Mouse (Mus musculus) layer of hippocampus, adult 18-20 months (tissue): ENCODE data around the gene AC124502.3. TPM values are rescaled to one million over a fixed set of nuclear protein-coding genes. Genes with fewer than 3 reads are reported as not detected.

Experiments
- DNase-seq, 2 experiments: peaks; one replicate each; pipeline ENCODE4 v3.0.0; 2022; ENCODE audit warnings: low spot score in 2 of 2
- total RNA-seq, 2 experiments: library from RNA; stranded (reverse); gene quantifications; 2 replicates each; pipeline ENCODE4 v1.2.3; 2021

Gene AC124502.3
- total RNA-seq, 2 experiments from 2014 or later: 6.2 to 6.7 TPM

GRCm38 (mm10) chr19:5058801-5059771, 20.4 kb downstream of the AC124502.3 start:
- no peak for DNase-seq

GRCm38 (mm10) chr19:5060365-5061330, 22.0 kb downstream of the AC124502.3 start:
- DNase-seq: no peak

DNA sequence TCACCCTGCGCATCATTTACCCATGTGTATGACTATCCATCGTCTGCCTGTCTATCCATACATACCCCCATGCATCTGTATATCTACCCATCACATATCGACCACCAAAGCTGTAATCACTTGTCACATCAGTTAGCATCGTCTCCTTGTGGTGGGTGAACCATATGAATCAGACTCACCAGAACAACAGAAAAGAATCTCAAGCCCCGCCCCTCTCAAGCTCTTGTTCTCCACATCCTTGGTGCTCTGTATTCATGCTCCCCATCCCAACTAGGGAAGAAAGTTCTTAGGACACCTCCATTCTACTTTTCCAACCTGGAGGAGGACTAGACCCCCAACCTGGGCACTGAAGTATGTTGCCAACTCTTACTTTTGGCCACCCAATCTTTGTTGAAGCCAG, 23.4 kb downstream of the AC124502.3 start:
- DNase-seq: no peak

DNA sequence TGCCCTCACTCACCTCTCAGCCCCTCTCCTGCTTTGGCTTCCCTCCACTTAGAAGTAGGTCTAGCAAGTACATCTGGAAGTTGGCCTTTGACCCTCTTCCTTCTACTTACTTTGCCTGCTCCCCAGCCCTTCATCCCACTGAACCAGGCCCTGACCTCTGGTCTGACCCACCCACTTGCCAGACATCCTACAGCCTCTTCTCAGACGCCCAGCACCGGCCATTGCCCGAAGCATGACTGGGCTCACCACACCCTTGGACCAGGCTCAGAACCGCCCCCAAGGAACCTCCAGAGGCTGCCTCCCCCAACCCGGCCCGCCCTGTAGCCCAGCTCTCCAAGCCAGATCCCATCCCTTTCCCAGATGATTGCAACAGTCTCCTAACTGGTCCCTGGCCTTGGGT, 23.8 kb downstream of the AC124502.3 start:
- DNase-seq: no peak

DNA sequence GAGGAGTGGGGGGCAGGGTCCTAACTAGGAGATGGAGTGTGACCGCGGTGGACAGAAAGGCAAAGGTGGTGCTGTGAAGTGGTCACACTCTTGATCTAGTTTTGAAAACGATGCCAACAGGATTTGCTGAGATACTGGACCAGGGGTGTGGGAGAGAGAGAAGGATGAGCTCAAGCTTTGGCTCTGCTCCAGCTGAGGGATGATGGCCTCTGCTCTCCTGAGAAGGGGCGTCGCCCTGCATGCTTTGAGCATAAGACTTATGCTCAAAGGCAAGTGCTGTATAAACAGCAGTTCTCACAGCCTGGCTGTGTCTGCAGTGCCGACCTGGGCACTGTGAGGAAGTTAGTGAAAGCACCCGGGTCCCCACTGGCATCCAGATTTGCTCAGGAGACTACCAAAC, 26.4 kb downstream of the AC124502.3 start:
- no peak for DNase-seq

DNA sequence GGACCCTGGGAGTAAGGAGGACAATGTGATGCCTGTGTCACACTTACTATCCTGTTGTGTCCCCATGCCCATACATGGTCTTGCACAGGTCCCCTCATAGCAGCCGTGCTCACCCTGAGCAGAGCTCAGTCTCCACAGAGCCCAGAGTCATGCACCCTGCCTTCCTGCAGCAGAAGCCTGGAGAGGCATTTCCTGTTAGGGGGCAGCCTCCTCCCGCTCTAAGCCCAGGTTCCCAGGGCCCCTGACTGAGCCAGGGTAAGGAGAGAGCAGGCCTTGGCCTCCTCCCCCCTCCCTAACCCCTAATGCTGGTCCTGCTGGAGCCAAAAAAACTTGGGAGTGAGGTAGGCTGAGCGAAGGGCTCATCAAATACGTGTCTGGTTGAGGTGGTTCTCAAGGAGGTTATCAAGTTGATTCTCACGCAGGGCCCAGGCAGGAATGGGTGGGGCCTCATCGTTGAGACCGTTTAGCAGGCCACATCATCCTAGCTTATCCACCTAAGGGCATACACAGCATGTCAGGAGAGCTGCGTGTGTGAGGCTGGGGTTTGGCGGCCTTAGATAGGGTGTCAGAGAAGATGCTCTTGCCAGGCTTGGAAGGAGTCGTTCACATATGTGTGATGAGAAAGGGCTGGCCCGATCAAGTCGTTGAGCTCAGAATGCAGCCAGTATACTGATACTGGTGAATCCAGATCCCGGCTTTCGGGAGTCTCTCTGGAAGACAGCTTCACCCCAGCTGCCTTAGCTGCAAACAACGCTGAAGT, 28.5 kb downstream of the AC124502.3 start:
- DNase-seq: no peak

DNA sequence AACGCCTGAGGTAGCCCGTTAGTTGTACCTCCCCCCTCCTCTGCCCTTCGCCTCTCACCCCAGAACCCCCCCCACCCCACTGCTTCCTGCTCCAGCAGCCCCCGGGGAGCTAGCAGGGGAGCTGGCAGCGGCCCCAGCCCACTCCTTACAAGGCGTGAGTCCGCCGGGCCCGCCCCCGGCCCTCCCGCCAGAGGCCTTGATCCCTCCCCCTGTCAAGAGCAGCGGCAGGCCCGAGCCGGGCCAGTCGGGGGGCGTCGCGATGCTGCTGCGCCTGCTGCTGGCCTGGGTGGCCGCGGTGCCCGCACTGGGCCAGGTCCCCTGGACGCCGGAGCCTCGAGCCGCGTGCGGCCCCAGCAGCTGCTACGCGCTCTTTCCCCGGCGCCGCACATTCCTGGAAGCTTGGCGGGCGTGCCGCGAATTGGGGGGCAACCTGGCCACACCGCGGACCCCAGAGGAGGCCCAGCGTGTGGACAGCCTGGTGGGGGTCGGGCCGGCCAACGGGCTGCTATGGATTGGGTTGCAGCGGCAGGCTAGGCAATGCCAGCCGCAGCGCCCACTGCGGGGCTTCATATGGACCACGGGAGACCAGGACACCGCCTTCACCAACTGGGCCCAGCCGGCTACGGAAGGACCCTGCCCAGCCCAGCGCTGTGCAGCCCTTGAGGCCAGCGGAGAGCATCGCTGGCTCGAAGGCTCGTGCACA, 29.3 kb downstream of the AC124502.3 start, which contains the start of gene Cd248:
Gene Cd248, plus strand, starts transcription at position 212 of the 703 bp plus-strand sequence.
- DNase-seq: no peak

- DNase-seq: no peak
Observed at GRCm38 (mm10) chr19:5068570-5069234, 30.0 kb downstream of the AC124502.3 start.

GRCm38 (mm10) chr19:5069486-5069885, 30.8 kb downstream of the AC124502.3 start:
- no peak for DNase-seq

- no peak for DNase-seq
Observed at GRCm38 (mm10) chr19:5069978-5070377, 31.3 kb downstream of the AC124502.3 start.

GRCm38 (mm10) chr19:5071077-5071476, 32.4 kb downstream of the AC124502.3 start:
- no peak for DNase-seq

GRCm38 (mm10) chr19:5071545-5072369, 33.1 kb downstream of the AC124502.3 start:
- DNase-seq: peak in 1 of 2 experiments; percentile 48

DNA sequence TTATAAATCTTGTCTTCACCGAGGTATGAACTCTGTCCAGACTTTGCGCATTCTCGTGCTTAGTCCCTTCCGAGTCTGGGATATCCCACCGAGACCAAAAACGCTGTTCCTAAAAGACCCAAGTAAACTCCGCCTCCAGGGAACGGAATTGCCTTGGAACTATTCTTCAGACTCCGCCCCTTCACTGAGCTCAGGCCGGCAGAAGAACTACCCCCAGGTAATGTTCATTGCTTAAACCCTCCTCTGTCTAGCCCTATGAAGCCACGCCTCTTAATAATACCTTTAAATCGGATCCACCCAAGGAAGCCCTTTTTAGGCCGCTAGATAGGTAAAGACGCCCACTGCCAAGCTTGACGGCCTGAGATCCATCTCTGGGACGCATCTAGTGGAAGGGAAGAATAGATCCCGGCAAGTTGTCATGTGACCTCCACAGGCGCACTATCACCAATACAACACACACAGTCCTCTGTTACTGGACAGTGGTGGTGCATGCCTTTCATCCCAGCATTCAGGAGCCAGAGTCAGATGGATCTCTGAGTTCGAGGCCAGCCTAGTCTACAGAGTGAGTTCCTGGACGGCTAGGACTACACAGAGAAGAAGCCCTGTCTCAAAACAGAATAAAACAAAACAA, 33.8 kb downstream of the AC124502.3 start:
- DNase-seq: peak in 1 of 2 experiments; percentile 6

GRCm38 (mm10) chr19:5073028-5073427, 34.3 kb downstream of the AC124502.3 start:
- DNase-seq: peak in 1 of 2 experiments; percentile 59

- no peak for DNase-seq
Observed at GRCm38 (mm10) chr19:5073518-5073917, 34.8 kb downstream of the AC124502.3 start.

DNA sequence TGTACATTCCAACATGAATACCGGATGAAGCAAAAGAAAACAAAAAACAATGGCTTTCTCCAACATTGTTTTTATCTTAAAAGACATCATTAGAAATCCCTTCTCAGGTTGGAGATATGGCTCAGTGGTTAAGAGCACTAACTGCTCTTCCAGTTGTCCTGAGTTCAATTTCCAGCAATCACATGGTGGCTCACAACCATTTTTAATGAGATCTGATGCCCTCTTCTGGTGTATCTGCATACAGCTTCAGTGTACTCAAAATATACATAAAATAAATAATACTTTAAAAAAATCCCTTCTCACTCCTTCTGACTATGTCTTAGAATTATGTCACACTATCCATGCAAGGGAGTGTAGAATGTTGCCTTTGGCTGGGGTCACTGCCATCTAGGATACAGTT, 40.6 kb downstream of the AC124502.3 start:
- no peak for DNase-seq

GRCm38 (mm10) chr19:5082005-5082404, 43.3 kb downstream of the AC124502.3 start:
- DNase-seq: no peak

GRCm38 (mm10) chr19:5082596-5082995, 43.9 kb downstream of the AC124502.3 start:
- DNase-seq: no peak
